Mouse (Mus musculus) thymus, adult 2 months (tissue): ENCODE results near the gene Map3k20.

ENCODE experiments used
- CTCF ChIP-seq: fragments of 200-500 bp; IDR thresholded peaks from 2 replicates; pipeline ENCODE4 v1.5.1; 2012; ENCODE audit warnings: mild to moderate bottlenecking, control low read depth, low read length, moderate library complexity, borderline replicate concordance; ENCODE audit not compliant: control insufficient read depth, poor library complexity, insufficient read depth; ENCODE audit errors: extremely low read depth
- POLR2A ChIP-seq: fragments of 200-500 bp; IDR thresholded peaks from 2 replicates; pipeline ENCODE4 v1.6.1; 2012; ENCODE audit warnings: mild to moderate bottlenecking, low read length, control low read depth, moderate library complexity; ENCODE audit not compliant: control insufficient read depth, poor library complexity, insufficient read depth; ENCODE audit errors: extremely low read depth

DNA sequence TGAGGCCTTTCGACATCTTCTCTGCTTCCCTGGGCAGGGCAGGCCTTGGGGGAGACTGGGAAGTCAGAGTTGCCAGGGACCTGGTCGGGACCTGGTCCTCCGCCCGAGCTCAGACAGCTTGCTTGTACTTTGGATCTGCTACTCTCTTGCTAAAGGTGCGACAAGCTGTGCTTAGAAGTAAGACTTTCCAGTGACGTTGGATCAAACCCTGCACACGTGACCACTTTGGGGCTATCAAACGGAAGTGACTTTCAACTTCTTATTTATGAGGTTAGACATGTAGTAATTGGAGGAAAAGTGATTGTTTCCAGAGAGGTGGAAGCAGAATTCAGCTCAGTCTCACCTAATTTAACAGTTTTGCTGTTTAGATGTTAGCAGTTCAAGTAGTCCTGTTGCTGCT is 7.1 kb downstream of the Map3k20 start:
- TF ChIP-seq CTCF (no peak), POLR2A (no peak)
